Mouse (Mus musculus) intestine, postnatal 0 days (tissue): Measurements from ENCODE around the gene 1190005I06Rik. TPM values are rescaled to one million over a fixed set of nuclear protein-coding genes. Genes with fewer than 3 reads are reported as not detected.

Source experiments
- ATAC-seq: fragments of 200-750 bp; cut with Nextera tagmentation; 2 replicates; pipeline ENCODE4 v1.8.0; 2017; ENCODE audit warnings: mild to moderate bottlenecking, moderate TSS enrichment, moderate library complexity
- H3K27ac ChIP-seq: fragments of 300-500 bp; sonication (generic); 2 replicates; pipeline ENCODE4 v1.5.1; 2014; ENCODE audit warnings: mild to moderate bottlenecking, low read depth, low read length, moderate library complexity
- H3K27me3 ChIP-seq: fragments of 300-500 bp; sonication (generic); replicated peaks from 2 replicates; pipeline ENCODE4 v1.6.1; 2014; ENCODE audit warnings: low read length, mixed read lengths; ENCODE audit not compliant: control insufficient read depth, insufficient read depth
- H3K36me3 ChIP-seq: fragments of 300-500 bp; sonication (generic); 2 replicates; pipeline ENCODE4 v1.6.1; 2014; ENCODE audit warnings: mild to moderate bottlenecking, moderate library complexity; ENCODE audit not compliant: control insufficient read depth, insufficient read depth
- H3K4me1 ChIP-seq: fragments of 300-500 bp; sonication (generic); replicated peaks from 2 replicates; pipeline ENCODE4 v1.6.1; 2014; ENCODE audit warnings: antibody characterized with exemption, low read length, mixed read lengths; ENCODE audit not compliant: control insufficient read depth, insufficient read depth
- H3K4me2 ChIP-seq: fragments of 300-500 bp; sonication (generic); replicated peaks from 2 replicates; pipeline ENCODE4 v1.6.1; 2014; ENCODE audit warnings: low read depth, mild to moderate bottlenecking, moderate library complexity
- H3K4me3 ChIP-seq: fragments of 300-500 bp; sonication (generic); 2 replicates; pipeline ENCODE4 v1.5.1; 2014; ENCODE audit warnings: low read depth, low read length
- H3K9ac ChIP-seq: fragments of 300-500 bp; sonication (generic); 2 replicates; pipeline ENCODE4 v1.6.1; 2014; ENCODE audit warnings: mild to moderate bottlenecking, low read depth, low read length
- H3K9me3 ChIP-seq: fragments of 300-500 bp; sonication (generic); 2 replicates; pipeline ENCODE4 v1.6.1; 2016; ENCODE audit warnings: mixed run types; ENCODE audit not compliant: control insufficient read depth
- CTCF ChIP-seq: sonication (generic); IDR thresholded peaks from 2 replicates; pipeline ENCODE4 v1.5.1; 2016; ENCODE audit warnings: low read depth, mild to moderate bottlenecking, control low read depth, antibody characterized with exemption, moderate library complexity
- WGBS: fragments of 180-500 bp; shearing (Covaris S2); extraction: QIAGEN DNeasy Blood & Tissue Kit; methylation state at CpG from one replicate; pipeline ENCODE4 v1.1.7; 2014; 5-methylcytosine and 5-hydroxymethylcytosine counted together
- polyA plus RNA-seq: library from polyadenylated mRNA; unstranded; fragments of >200 nt; fragmentation: Nextera tagmentation; extraction: Ambion mirVana; gene quantifications from 2 replicates; pipeline ENCODE4 v1.2.1, GENCODE M21; 2015

Gene 1190005I06Rik
- 3.9 and 4.0 TPM in 2 replicates for polyA plus RNA-seq

GRCm38 (mm10) chr8:120647532-120647931 is at the start of gene 1190005I06Rik:
Gene 1190005I06Rik, minus strand, starts transcription at chr8:120647632.
- H3K27ac ChIP-seq: no peak within 1 kb of the TSS
- WGBS: 62% methylated on average over 7 of the region's 7 CpGs
- H3K4me2 ChIP-seq: no peak within 1 kb of the TSS
- no peak within 1 kb of the TSS for H3K9ac ChIP-seq
- no peaks in the 10 kb centered on the region for H3K9me3 ChIP-seq
- H3K4me3 ChIP-seq: no peak within 1 kb of the TSS
- H3K27me3 ChIP-seq: no peaks in the 10 kb centered on the region
- H3K36me3 ChIP-seq: no peaks in the 10 kb centered on the region
- no peak for TF ChIP-seq CTCF
- H3K4me1 ChIP-seq: no peaks in the 10 kb centered on the region
- no peak for ATAC-seq

GRCm38 (mm10) chr8:120696401-120697153 is 49.1 kb upstream of the 1190005I06Rik start:
- Histone ChIP-seq H3K4me2 (no peak overlapping the region), H3K9me3 (no peaks in the 10 kb centered on the region), H3K4me1 (peaks cover 14% of the 10 kb centered on the region), H3K27ac (no peak overlapping the region; the same call in 1 of the 2 replicates), H3K9ac (no peak overlapping the region), H3K27me3 (no peaks in the 10 kb centered on the region), H3K36me3 (no peaks in the 10 kb centered on the region), H3K4me3 (no peak overlapping the region)
- no peak for TF ChIP-seq CTCF
- ATAC-seq: no peak
- WGBS: 58% methylated on average over 13 of the region's 13 CpGs

- 10% methylated on average over 22 of the region's 22 CpGs for WGBS
- Histone ChIP-seq H3K4me1 (peaks cover 11% of the 10 kb centered on the region; the same call in 1 of the 2 replicates), H3K9ac (no peak overlapping the region), H3K27me3 (no peaks in the 10 kb centered on the region), H3K27ac (peak overlapping the region; percentile 68; the same call in 1 of the 2 replicates), H3K4me3 (peak overlapping the region; percentile 13; the same call in 1 of the 2 replicates), H3K9me3 (no peaks in the 10 kb centered on the region), H3K36me3 (no peaks in the 10 kb centered on the region), H3K4me2 (peak overlapping the region; percentile 55)
- TF ChIP-seq CTCF: no peak
- ATAC-seq: peak; percentile 72
Measured at GRCm38 (mm10) chr8:120693861-120694493, 46.5 kb upstream of the 1190005I06Rik start.

GRCm38 (mm10) chr8:120692934-120693333 is 45.5 kb upstream of the 1190005I06Rik start:
- no peak overlapping the region for H3K4me2 ChIP-seq
- no peak overlapping the region for H3K9ac ChIP-seq
- peak overlapping the region; percentile 29; the same call in 1 of the 2 replicates for H3K27ac ChIP-seq
- no peak for ATAC-seq
- peaks cover 11% of the 10 kb centered on the region; the same call in 1 of the 2 replicates for H3K4me1 ChIP-seq
- TF ChIP-seq CTCF: peak; percentile 42
- no peak overlapping the region for H3K4me3 ChIP-seq
- WGBS: 43% methylated on average over 4 of the region's 4 CpGs
- no peaks in the 10 kb centered on the region for H3K9me3 ChIP-seq
- no peaks in the 10 kb centered on the region for H3K27me3 ChIP-seq
- H3K36me3 ChIP-seq: no peaks in the 10 kb centered on the region

DNA sequence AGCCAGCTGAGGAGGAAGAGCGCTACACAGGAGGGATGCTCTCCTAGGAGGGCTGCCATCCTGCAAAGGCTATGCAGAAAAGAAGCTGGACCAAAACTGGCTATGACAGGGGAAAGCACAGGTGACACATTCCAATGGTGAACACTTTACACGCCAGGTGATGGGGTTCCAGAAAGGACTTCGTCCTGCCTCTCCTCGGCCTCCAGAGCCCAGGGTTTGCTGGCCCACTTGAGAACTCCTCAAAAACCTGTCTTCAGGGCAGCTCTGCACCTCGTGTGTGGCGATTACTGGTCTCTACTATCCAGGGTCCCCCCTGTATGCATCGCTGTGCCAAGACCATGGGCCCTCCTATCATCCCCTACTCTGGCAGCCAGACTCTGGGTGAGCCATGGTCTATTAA is 41.1 kb upstream of the 1190005I06Rik start:
- no peak for ATAC-seq
- Histone ChIP-seq H3K4me1 (peaks cover 19% of the 10 kb centered on the region), H3K9ac (no peak overlapping the region), H3K27ac (no peak overlapping the region), H3K4me3 (no peak overlapping the region), H3K4me2 (no peak overlapping the region), H3K27me3 (no peaks in the 10 kb centered on the region), H3K36me3 (no peaks in the 10 kb centered on the region), H3K9me3 (no peaks in the 10 kb centered on the region)
- no peak for TF ChIP-seq CTCF
- 92% methylated on average over 7 of the region's 7 CpGs for WGBS

- Histone ChIP-seq H3K36me3 (no peaks in the 10 kb centered on the region), H3K27ac (no peak overlapping the region), H3K4me1 (peaks cover 19% of the 10 kb centered on the region), H3K4me2 (no peak overlapping the region), H3K9me3 (no peaks in the 10 kb centered on the region), H3K9ac (no peak overlapping the region), H3K4me3 (no peak overlapping the region), H3K27me3 (no peaks in the 10 kb centered on the region)
- TF ChIP-seq CTCF: no peak
- WGBS: 71% methylated on average over 8 of the region's 8 CpGs
- no peak for ATAC-seq
Measured at GRCm38 (mm10) chr8:120687786-120688185, 40.4 kb upstream of the 1190005I06Rik start.
